Mouse (Mus musculus) kidney, embryonic 16.5 days (tissue): ENCODE data around the gene Pigv. TPM values are rescaled to one million over a fixed set of nuclear protein-coding genes. Genes with fewer than 3 reads are reported as not detected.
"Not testable (repeated sequence)": the region's sequence is repeated elsewhere in the genome, so short reads cannot be mapped to it uniquely, and the experiment has no call there.

ENCODE experiments used
- ATAC-seq: fragments of 200-750 bp; cut with Nextera tagmentation; 2 replicates; pipeline ENCODE4 v1.8.0; 2017; ENCODE audit warnings: moderate TSS enrichment; ENCODE audit not compliant: low FRiP score, low TSS enrichment
- H3K27ac ChIP-seq: fragments of 300-500 bp; sonication (generic); 2 replicates; pipeline ENCODE4 v1.5.1; 2014; ENCODE audit warnings: low read length
- H3K27me3 ChIP-seq: fragments of 300-500 bp; sonication (generic); 2 replicates; pipeline ENCODE4 v1.6.1; 2014; ENCODE audit warnings: low read length, control low read depth, mixed read lengths; ENCODE audit not compliant: insufficient read depth
- H3K36me3 ChIP-seq: fragments of 300-500 bp; sonication (generic); 2 replicates; pipeline ENCODE4 v1.6.1; 2014; ENCODE audit warnings: low read length, control low read depth, mixed read lengths; ENCODE audit not compliant: insufficient read depth
- H3K4me1 ChIP-seq: fragments of 300-500 bp; sonication (generic); 2 replicates; pipeline ENCODE4 v1.6.1; 2014; ENCODE audit warnings: low read length, control low read depth, mixed read lengths; ENCODE audit not compliant: insufficient read depth
- H3K4me2 ChIP-seq: fragments of 300-500 bp; sonication (generic); replicated peaks from 2 replicates; pipeline ENCODE4 v1.6.1; 2014; ENCODE audit warnings: low read depth, low read length
- H3K4me3 ChIP-seq: fragments of 300-500 bp; sonication (generic); 2 replicates; pipeline ENCODE4 v1.5.1; 2014; ENCODE audit warnings: mild to moderate bottlenecking, low read length
- H3K9ac ChIP-seq: fragments of 300-500 bp; sonication (generic); replicated peaks from 2 replicates; pipeline ENCODE4 v1.6.1; 2014; ENCODE audit warnings: low read length
- H3K9me3 ChIP-seq: fragments of 300-500 bp; sonication (generic); 2 replicates; pipeline ENCODE4 v1.6.1; 2016; ENCODE audit warnings: low read length, control low read depth
- whole genome bisulfite sequencing: fragments of 180-500 bp; shearing (Covaris S2); extraction: QIAGEN DNeasy Blood & Tissue Kit; methylation state at CpG from one replicate; pipeline ENCODE4 v1.1.7; 2014; 5-methylcytosine and 5-hydroxymethylcytosine counted together
- polyA plus RNA-seq: library from polyadenylated mRNA; unstranded; fragments of >200 nt; fragmentation: Nextera tagmentation; extraction: Ambion mirVana; gene quantifications from 2 replicates; pipeline ENCODE4 v1.2.1, GENCODE M21; 2015

Gene Pigv
- polyA plus RNA-seq, 1 experiment from 2014 or later, result 19.2 TPM

DNA sequence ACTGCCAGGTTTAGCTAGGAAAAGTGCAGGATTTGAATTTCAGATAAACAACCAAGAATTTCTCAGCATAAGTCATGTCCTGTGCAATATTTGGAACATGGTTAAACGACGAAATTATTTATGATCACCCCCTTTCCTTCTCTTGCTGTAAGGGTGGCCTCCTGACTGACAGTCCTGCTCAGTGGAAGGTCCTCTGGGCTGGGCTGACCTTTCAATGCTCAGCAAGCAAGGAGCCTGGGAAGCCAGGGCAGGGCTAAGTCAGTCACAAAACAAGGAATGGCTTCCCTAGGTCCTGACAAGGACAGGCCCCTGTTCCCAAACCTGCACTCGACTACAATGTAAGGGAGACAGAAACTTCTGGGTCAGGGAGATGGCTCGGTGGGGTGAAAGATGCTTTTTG, 20.5 kb downstream of the Pigv start:
- H3K4me2 ChIP-seq, result no peak overlapping the region
- no peak overlapping the region for H3K4me3 ChIP-seq
- H3K36me3 ChIP-seq, result no peaks in the 10 kb centered on the region
- H3K9ac ChIP-seq, result no peak overlapping the region
- peak overlapping the region; percentile 29; the same call in 1 of the 2 replicates for H3K27ac ChIP-seq
- WGBS, result 49% methylated on average over 4 of the region's 4 CpGs
- H3K4me1 ChIP-seq, result peaks cover 27% of the 10 kb centered on the region
- ATAC-seq, result no peak
- no peaks in the 10 kb centered on the region for H3K9me3 ChIP-seq
- H3K27me3 ChIP-seq, result no peaks in the 10 kb centered on the region

DNA sequence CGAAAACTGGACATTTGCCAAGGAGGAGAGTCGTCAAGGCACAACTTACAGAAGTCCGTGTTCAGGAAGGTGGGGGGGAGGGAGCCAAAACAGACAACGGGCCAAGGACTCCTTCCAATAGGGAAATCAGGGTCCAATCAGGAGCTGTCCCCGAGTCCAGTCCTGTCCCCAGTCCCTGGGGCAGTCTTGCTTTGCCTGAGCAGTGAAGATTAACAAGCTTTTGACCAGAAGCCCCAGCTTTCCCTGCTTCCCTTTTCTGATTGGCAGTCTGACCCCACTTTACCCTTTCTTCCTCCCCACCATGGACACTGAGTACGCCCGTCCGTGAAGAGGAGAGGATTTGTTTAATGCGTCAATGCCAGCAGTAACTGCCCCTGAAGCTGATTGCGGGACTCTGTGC, 21.0 kb downstream of the Pigv start:
- H3K27me3 ChIP-seq, result no peaks in the 10 kb centered on the region
- 33% methylated on average over 10 of the region's 10 CpGs for WGBS
- H3K27ac ChIP-seq, result peak overlapping the region; percentile 29; the same call in 1 of the 2 replicates
- no peak for ATAC-seq
- no peak overlapping the region for H3K4me2 ChIP-seq
- no peaks in the 10 kb centered on the region for H3K36me3 ChIP-seq
- H3K9me3 ChIP-seq, result no peaks in the 10 kb centered on the region
- H3K9ac ChIP-seq, result 0 out of 2 replicates have a peak overlapping the region, but pooled peaks have one; percentile 29
- H3K4me1 ChIP-seq, result peaks cover 21% of the 10 kb centered on the region
- H3K4me3 ChIP-seq, result no peak overlapping the region

- peak within 1 kb of the TSS; percentile 43 for H3K4me2 ChIP-seq
- H3K27me3 ChIP-seq, result no peaks in the 10 kb centered on the region
- H3K4me3 ChIP-seq, result peak within 1 kb of the TSS; percentile 31
- H3K9me3 ChIP-seq, result no peaks in the 10 kb centered on the region
- H3K36me3 ChIP-seq, result no peaks in the 10 kb centered on the region
- peak; percentile 84 for ATAC-seq
- peak within 1 kb of the TSS; percentile 64 for H3K27ac ChIP-seq
- H3K4me1 ChIP-seq, result peaks cover 16% of the 10 kb centered on the region
- WGBS, result 33% methylated on average over 7 of the region's 7 CpGs
- peak within 1 kb of the TSS; percentile 47 for H3K9ac ChIP-seq
Observed at GRCm38 (mm10) chr4:133649989-133650699, 22.3 kb downstream of the Pigv start, which contains the start of gene Zdhhc18. Gene Zdhhc18 (minus strand): TSS chr4:133650154.

DNA sequence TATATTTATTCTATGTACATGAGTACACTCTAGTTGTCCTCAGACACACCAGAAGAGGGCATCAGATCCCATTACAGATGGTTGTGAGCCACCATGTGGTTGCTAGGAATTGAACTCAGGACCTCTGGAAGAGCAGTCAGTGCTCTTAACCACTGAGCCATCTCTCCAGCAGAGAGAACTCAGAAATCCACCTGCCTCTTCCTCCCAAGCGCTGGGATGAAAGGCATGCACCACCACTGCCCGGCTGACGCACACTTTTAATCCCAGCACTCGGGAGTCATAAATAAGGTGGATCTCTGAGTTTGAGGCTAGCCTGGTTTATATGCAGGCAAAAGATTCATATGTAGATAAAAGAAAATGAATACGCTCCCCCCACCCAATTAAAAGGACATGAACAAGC, 23.0 kb downstream of the Pigv start:
- not testable (repeated sequence) for ATAC-seq
- WGBS, result 79% methylated on average over 5 of the region's 5 CpGs

DNA sequence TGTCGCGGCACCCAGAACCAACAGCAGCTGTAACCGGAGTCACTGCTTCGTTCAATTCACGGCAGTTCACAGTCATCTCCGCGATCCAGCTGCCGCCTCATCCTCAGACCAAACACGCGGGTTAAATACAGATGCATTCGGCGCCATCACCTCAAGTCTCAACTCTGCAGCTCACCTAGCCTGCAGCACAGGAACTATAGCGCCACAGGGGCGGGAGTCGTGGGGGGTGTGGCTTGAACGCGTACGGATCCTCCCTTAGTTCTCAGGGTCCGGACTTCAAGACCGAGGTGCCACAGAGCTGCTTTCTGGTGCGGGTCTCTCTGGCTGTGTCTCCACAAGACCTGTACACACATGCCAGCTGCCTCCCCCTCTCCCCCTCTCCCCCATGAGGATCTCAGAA, 26.8 kb downstream of the Pigv start:
- Histone ChIP-seq H3K9ac (no peak overlapping the region), H3K4me2 (peak overlapping the region; percentile 2; the same call in 1 of the 2 replicates), H3K36me3 (no peaks in the 10 kb centered on the region), H3K27me3 (no peaks in the 10 kb centered on the region), H3K9me3 (peaks cover 10% of the 10 kb centered on the region; the same call in 1 of the 2 replicates), H3K27ac (no peak overlapping the region), H3K4me1 (peaks cover 6% of the 10 kb centered on the region; the same call in 1 of the 2 replicates), H3K4me3 (no peak overlapping the region)
- no peak for ATAC-seq
- 49% methylated on average over 21 of the region's 21 CpGs for WGBS

More for the DNA sequence above, 23.0 kb downstream of the Pigv start:
- peak overlapping the region; percentile 64 for H3K27ac ChIP-seq
- H3K4me3 ChIP-seq, result peak overlapping the region; percentile 31
- peak overlapping the region; percentile 47 for H3K9ac ChIP-seq
- peak overlapping the region; percentile 43 for H3K4me2 ChIP-seq
- H3K9me3 ChIP-seq, H3K36me3 ChIP-seq, H3K27me3 ChIP-seq: not testable (repeated sequence)
- peaks cover 16% of the 10 kb centered on the region for H3K4me1 ChIP-seq

GRCm38 (mm10) chr4:133645195-133645594, 27.3 kb downstream of the Pigv start:
- H3K9me3 ChIP-seq, result peaks cover 10% of the 10 kb centered on the region; the same call in 1 of the 2 replicates
- H3K4me3 ChIP-seq, result no peak overlapping the region
- H3K36me3 ChIP-seq, result no peaks in the 10 kb centered on the region
- WGBS, result 85% methylated on average over 3 of the region's 3 CpGs
- H3K27ac ChIP-seq, result no peak overlapping the region
- H3K4me2 ChIP-seq, result no peak overlapping the region
- H3K9ac ChIP-seq, result no peak overlapping the region
- no peaks in the 10 kb centered on the region for H3K27me3 ChIP-seq
- H3K4me1 ChIP-seq, result peaks cover 6% of the 10 kb centered on the region; the same call in 1 of the 2 replicates
- no peak for ATAC-seq

GRCm38 (mm10) chr4:133634043-133634410, 38.4 kb downstream of the Pigv start:
- no peaks in the 10 kb centered on the region for H3K27me3 ChIP-seq
- H3K9ac ChIP-seq, result no peak overlapping the region
- H3K9me3 ChIP-seq, result no peaks in the 10 kb centered on the region
- whole genome bisulfite sequencing, result 79% methylated on average over 5 of the region's 5 CpGs
- no peak overlapping the region for H3K27ac ChIP-seq
- H3K36me3 ChIP-seq, result no peaks in the 10 kb centered on the region
- no peak overlapping the region for H3K4me2 ChIP-seq
- ATAC-seq, result no peak
- no peak overlapping the region for H3K4me3 ChIP-seq
- peaks cover 21% of the 10 kb centered on the region for H3K4me1 ChIP-seq

DNA sequence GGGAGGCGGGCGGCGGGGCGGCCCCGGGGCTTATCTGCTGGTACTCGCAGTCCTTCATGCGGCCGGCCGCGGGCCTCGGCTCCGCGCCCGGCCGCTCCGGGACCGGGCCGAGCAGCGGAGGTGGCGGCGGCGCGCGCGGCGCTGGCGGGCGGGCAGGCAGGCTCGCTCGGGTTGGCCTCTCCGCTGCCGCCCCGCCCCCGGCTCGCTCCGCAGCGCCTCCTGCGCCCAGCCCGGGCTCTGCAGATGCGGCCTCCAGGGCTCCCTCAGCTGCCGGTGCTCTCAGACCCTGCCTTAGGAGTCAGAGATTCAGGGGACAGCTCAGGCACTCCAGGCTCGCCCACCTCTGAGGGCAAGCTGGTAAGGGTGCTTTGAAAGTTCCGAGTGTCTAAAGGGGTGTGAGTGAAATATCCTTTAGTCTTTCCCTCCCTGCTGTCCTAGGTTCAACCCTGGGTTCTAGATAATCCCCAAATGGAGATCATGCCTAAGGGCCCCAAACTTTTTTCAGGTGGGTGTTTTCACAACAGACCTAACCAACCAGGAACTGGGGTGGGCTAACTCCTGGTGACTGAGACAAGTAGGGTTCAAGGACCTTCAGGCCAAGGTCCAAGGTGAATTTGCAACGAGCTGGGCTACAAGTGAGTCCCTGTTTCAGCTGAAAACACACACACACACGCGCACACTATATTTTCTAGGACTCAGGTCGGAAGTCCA, 39.0 kb downstream of the Pigv start:
- peak overlapping the region; percentile 96 for H3K9ac ChIP-seq
- H3K36me3 ChIP-seq, result no peaks in the 10 kb centered on the region
- WGBS, result 12% methylated on average over 24 of the region's 47 CpGs
- ATAC-seq, result peak; percentile 86
- no peaks in the 10 kb centered on the region for H3K27me3 ChIP-seq
- no peaks in the 10 kb centered on the region for H3K9me3 ChIP-seq
- H3K4me2 ChIP-seq, result peak overlapping the region; percentile 78
- H3K27ac ChIP-seq, result peak overlapping the region; percentile 79
- H3K4me1 ChIP-seq, result peaks cover 21% of the 10 kb centered on the region
- peak overlapping the region; percentile 83 for H3K4me3 ChIP-seq

DNA sequence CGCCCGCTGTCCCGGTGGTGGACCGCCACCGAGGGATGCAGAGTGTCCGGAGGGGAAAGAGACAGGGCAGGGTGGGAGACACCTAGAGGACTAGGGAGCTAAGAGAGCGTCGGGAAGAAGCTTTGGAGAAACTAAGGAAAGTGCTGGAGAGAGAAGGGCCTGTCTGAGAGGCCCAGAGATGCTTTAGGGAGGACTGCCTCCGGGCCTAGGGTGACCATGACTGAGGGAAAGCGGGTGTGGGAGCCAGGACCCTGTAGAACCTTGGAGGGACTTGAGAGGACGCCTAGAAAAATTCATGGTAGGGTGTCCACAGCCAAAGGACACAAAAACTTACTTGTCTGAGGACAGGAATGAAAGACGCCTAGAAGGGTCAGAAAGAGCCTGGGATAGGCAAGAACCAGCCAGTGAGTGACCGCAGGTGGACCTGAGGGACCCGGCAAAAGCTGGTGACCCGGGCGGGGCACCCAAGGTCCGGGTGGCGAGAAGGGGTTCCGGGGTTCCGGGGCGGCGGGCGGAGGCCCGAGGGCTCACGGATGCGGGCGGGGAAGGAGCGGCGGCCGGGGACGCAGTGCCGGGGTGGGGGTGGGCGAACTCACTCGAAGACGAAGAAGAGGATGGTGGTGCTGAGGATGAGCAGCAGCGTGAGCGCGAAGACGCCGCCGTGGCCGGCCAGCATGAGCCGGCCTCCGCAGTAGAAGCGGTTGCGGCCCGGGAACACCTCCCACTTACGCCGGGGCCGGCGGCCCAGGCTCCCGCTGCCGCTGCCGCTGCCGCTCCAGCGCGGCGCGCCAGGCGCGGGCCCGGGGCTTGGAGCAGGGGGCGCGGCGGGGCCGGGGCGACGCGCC, 39.7 kb downstream of the Pigv start:
- WGBS, result under 1% methylated on average over 51 of the region's 69 CpGs
- peak overlapping the region; percentile 96 for H3K9ac ChIP-seq
- H3K27ac ChIP-seq, result peak overlapping the region; percentile 79
- peaks cover 21% of the 10 kb centered on the region for H3K4me1 ChIP-seq
- no peaks in the 10 kb centered on the region for H3K36me3 ChIP-seq
- no peaks in the 10 kb centered on the region for H3K9me3 ChIP-seq
- H3K27me3 ChIP-seq, result no peaks in the 10 kb centered on the region
- H3K4me2 ChIP-seq, result peak overlapping the region; percentile 78
- peak overlapping the region; percentile 83 for H3K4me3 ChIP-seq
- peak; percentile 35 for ATAC-seq
